Mouse (Mus musculus) limb, embryonic 10.5 days (tissue): Measurements from ENCODE around the gene Yap1. TPM values are rescaled to one million over a fixed set of nuclear protein-coding genes. Genes with fewer than 3 reads are reported as not detected.

Experiments used
- DNase-seq: peaks from one replicate; pipeline ENCODE4 v3.0.0-alpha.2; 2017; ENCODE audit warnings: low spot score
- H3K27ac ChIP-seq: fragments of 300-500 bp; sonication (generic); 2 replicates; pipeline ENCODE4 v1.5.1; 2016; ENCODE audit warnings: mild to moderate bottlenecking
- H3K27me3 ChIP-seq: fragments of 300-500 bp; sonication (generic); 2 replicates; pipeline ENCODE4 v1.6.1; 2016; ENCODE audit warnings: low read depth, mild to moderate bottlenecking; ENCODE audit not compliant: poor library complexity, severe bottlenecking
- H3K36me3 ChIP-seq: fragments of 300-500 bp; sonication (generic); 2 replicates; pipeline ENCODE4 v1.6.1; 2016; ENCODE audit warnings: mild to moderate bottlenecking, moderate library complexity
- H3K4me1 ChIP-seq: fragments of 300-500 bp; sonication (generic); 2 replicates; pipeline ENCODE4 v1.6.1; 2016
- H3K4me3 ChIP-seq: fragments of 300-500 bp; sonication (generic); 2 replicates; pipeline ENCODE4 v1.5.1; 2016; ENCODE audit warnings: mild to moderate bottlenecking, moderate library complexity
- H3K9me3 ChIP-seq: fragments of 300-500 bp; sonication (generic); replicated peaks from 2 replicates; pipeline ENCODE4 v1.6.1; 2016; ENCODE audit warnings: mild to moderate bottlenecking
- WGBS: fragments of 180-500 bp; shearing (Covaris S2); methylation state at CpG from one replicate; pipeline ENCODE4 v1.1.7; 2016; 5-methylcytosine and 5-hydroxymethylcytosine counted together
- polyA plus RNA-seq: library from polyadenylated mRNA; unstranded; fragments of >200 nt; fragmentation: Nextera tagmentation; extraction: Ambion mirVana; gene quantifications from 2 replicates; pipeline ENCODE4 v1.2.1, GENCODE M21; 2016

The Yap1 gene
- polyA plus RNA-seq, 1 experiment from 2014 or later: 55.6 TPM

DNA sequence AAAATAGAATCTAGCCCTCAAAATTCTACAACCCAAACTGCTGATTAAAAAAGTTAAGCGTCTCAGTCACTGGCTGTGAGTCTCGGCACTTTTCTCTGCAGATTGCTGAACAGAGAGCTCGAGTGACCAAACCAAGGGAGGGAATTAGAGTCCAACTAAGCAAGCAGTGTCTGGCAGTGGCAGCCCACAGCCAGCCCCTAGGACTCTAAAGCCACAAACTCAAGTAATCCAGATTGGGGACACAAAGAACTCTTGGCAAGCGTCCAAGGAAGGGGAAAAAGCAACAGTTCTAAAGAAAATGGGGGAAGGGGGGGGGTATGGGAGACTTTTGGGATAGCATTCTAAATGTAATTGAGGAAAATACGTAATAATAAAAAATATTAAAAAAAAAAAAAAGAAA, 10.1 kb downstream of the Yap1 start:
- Histone ChIP-seq H3K27ac (no peak overlapping the region), H3K36me3 (peaks cover 95% of the 10 kb centered on the region), H3K4me1 (no peaks in the 10 kb centered on the region), H3K27me3 (no peaks in the 10 kb centered on the region), H3K9me3 (no peaks in the 10 kb centered on the region), H3K4me3 (no peak overlapping the region)
- DNase-seq: no peak
- 97% methylated on average over 5 of the region's 5 CpGs for whole genome bisulfite sequencing

DNA sequence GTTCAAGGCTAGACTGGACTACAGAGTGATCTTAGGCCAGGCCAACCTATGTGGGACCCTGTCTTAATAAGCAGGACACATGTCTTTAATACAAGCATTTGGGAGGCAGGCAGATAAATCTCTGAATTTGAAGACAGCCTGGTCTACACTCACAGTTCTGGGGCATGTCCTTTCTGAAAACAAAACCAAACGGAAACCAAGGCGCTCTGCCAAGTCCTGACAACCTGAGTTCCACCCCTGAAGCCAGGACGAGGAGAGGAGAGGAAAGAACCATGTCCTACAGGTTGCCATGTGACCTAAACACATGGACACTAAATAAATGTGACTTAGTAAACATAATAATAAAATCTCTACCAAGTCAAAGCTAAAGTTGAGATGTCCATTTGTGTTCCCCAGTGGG, 11.7 kb downstream of the Yap1 start:
- no peak overlapping the region for H3K4me3 ChIP-seq
- H3K27me3 ChIP-seq: no peaks in the 10 kb centered on the region
- H3K4me1 ChIP-seq: no peaks in the 10 kb centered on the region
- no peaks in the 10 kb centered on the region for H3K9me3 ChIP-seq
- no peak for DNase-seq
- H3K27ac ChIP-seq: no peak overlapping the region
- 88% methylated on average over 3 of the region's 3 CpGs for WGBS
- peaks cover 93% of the 10 kb centered on the region for H3K36me3 ChIP-seq

DNA sequence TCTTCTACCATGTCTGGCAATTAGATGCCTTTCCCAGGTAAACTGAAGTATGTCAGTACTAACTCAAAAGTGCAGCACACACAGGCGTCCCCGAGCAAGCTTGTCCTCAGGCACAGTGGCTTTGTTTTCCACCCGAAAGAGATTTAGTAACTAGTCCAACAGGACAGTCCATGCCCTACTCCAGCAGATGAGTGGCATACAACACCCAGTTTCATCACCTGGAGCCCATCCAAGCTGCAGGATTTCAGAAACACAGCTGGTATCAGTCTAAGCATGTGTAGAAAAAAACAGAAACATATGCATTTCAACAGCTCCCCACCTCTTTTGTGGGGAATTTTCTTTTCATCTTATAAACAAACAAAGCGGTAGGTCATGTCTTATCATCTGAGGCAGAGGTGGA, 13.5 kb downstream of the Yap1 start:
- Histone ChIP-seq H3K4me3 (no peak overlapping the region), H3K27me3 (no peaks in the 10 kb centered on the region), H3K4me1 (no peaks in the 10 kb centered on the region), H3K27ac (no peak overlapping the region), H3K36me3 (peaks cover 92% of the 10 kb centered on the region), H3K9me3 (no peaks in the 10 kb centered on the region)
- no peak for DNase-seq
- 90% methylated on average over 4 of the region's 4 CpGs for WGBS

DNA sequence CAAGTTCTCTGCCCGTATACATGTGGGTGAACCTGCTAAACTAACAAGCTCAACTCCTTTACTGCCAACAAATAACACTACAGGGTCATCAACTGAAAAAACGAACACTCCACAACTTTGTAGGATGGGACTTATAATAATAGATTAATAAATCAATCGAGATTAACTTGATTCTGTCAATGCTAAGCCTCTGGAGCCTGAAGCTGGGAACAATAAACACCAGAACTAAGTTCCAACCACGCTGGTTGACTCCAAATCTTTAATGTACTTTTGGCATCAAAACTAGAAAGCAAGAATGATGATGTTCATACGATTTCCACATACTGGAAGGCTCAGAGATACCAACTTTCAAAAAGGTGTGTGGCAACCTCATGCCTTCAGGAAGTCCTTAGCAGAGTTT, 17.3 kb downstream of the Yap1 start:
- H3K27me3 ChIP-seq: no peaks in the 10 kb centered on the region
- no peak for DNase-seq
- no peak overlapping the region for H3K4me3 ChIP-seq
- 91% methylated on average over 5 of the region's 5 CpGs for WGBS
- H3K9me3 ChIP-seq: no peaks in the 10 kb centered on the region
- peaks cover 8% of the 10 kb centered on the region; the same call in 1 of the 2 replicates for H3K4me1 ChIP-seq
- H3K27ac ChIP-seq: no peak overlapping the region
- H3K36me3 ChIP-seq: peaks cover 76% of the 10 kb centered on the region

DNA sequence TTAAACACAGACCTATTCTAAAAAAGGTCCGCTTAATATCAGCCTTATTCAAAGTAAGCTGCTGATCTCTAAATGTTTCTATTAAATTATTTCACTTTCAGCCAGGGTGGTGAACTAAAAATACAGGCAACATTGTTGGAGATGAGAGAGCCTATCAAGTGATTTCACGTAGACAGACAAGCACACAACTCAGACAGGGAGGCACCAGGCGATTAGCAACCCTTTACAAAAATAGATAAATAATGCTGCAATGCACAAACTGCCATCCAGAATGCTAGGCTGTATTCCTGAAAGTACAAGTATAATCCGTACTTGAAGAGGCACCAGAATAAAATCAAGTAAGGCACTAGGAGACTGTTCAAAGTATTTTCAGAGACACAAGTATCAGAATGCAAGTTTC, 20.1 kb downstream of the Yap1 start:
- H3K4me1 ChIP-seq: peaks cover 8% of the 10 kb centered on the region; the same call in 1 of the 2 replicates
- H3K4me3 ChIP-seq: no peak overlapping the region
- no peak for DNase-seq
- peaks cover 77% of the 10 kb centered on the region for H3K36me3 ChIP-seq
- WGBS: 85% methylated on average over 4 of the region's 4 CpGs
- H3K9me3 ChIP-seq: no peaks in the 10 kb centered on the region
- no peaks in the 10 kb centered on the region for H3K27me3 ChIP-seq
- H3K27ac ChIP-seq: no peak overlapping the region

DNA sequence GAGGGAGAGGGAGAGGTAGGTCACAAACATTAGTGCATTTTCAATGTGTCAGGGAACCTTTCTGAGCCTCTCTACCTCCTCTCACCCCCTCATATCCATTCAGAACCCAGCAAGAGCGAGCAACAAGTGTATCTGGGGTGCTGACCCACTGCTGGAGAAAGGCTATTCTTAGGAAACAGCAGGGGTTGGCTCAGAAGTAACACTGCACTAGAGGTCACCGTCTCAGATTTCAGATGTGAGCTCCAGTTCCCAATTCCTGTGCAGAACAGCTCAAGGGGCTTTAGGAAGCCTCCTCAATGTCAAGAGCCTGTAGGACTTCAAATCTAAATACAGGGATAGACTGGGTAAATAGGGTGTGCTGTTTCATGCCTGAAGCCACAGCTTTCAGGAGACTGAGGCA, 20.7 kb downstream of the Yap1 start:
- peaks cover 8% of the 10 kb centered on the region; the same call in 1 of the 2 replicates for H3K4me1 ChIP-seq
- no peak overlapping the region for H3K27ac ChIP-seq
- no peaks in the 10 kb centered on the region for H3K27me3 ChIP-seq
- WGBS: 53% methylated on average over 2 of the region's 2 CpGs
- H3K4me3 ChIP-seq: no peak overlapping the region
- no peak for DNase-seq
- H3K36me3 ChIP-seq: peaks cover 77% of the 10 kb centered on the region
- H3K9me3 ChIP-seq: no peaks in the 10 kb centered on the region

DNA sequence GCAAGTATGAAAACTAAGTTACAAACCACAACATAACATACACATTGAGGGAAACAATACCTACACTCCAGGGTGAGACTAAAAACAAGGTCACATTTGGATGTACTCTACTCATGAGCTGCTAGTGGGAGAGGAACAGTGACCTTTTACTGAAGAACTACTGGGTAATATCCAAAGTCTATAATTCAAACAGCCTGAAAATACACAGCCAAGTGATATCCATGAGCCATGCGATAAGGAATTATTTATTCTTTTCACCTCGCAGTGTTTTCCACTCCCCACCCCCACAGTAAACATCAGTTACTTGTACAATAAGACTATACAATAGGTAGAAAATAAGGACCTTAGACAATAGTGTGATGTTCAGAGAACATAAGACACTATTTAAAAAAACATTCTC, 24.2 kb downstream of the Yap1 start:
- Histone ChIP-seq H3K4me3 (no peak overlapping the region), H3K4me1 (peaks cover 8% of the 10 kb centered on the region; the same call in 1 of the 2 replicates), H3K27ac (no peak overlapping the region), H3K27me3 (no peaks in the 10 kb centered on the region), H3K36me3 (peaks cover 83% of the 10 kb centered on the region), H3K9me3 (no peaks in the 10 kb centered on the region)
- no peak for DNase-seq
- WGBS: 96% methylated on average over 2 of the region's 2 CpGs

DNA sequence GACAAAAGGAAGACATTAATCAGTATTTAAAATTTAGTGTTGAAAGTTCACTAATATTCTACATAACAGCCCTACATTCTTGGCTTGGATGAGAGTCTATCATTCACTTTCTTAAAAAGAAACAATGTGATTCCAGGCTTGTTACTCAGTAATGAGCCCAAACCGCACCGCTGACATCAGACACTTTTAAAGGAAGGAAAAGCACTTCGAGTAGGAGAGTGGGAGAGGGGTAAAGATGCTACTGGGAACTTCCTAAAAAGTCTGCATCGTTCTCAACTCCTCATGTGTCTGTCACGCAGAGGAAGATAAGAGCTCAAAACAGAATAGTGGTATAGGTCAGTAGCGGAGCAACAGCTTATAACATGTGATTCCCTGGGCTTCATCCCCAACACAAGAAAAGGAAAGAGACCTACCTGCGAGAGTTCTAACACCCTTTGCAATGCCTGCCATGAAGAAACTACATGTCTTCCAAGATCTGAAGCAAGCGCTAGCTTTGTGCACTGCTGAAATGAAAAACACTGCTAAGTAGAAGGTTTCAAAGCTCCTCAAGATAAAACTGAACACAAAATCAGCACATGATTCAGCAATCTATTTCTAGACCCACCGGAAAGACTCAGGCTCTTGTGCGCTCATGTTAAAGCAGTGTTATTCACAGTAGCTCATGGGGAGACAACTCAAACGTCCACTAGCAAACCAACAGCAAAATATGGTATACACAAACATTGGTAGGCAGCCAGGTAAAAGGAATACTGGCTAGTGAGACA, 25.1 kb downstream of the Yap1 start:
- H3K27me3 ChIP-seq: no peaks in the 10 kb centered on the region
- peaks cover 91% of the 10 kb centered on the region for H3K36me3 ChIP-seq
- peaks cover 5% of the 10 kb centered on the region; the same call in 1 of the 2 replicates for H3K4me1 ChIP-seq
- 91% methylated on average over 11 of the region's 11 CpGs for WGBS
- no peak overlapping the region for H3K4me3 ChIP-seq
- no peak for DNase-seq
- no peak overlapping the region for H3K27ac ChIP-seq
- H3K9me3 ChIP-seq: no peaks in the 10 kb centered on the region

DNA sequence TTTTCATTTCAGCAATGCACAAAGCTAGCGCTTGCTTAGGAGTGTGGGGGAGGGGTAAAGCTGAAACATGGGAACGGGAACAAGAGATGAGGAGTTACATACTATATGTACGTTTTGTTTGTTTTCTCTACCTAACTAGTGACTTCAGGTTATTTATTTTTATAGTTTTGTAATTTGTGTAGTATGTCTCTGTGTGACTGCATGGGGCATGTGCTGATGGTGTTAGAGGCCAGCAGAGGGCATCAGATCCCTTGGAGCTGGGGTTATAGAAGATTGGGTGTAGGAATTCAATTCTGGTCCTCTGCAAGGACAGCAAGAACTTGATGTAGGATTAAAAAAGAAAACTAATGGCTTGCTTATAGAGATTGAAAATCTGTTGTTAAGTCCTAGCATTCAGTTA, 25.9 kb downstream of the Yap1 start:
- no peak overlapping the region for H3K4me3 ChIP-seq
- peaks cover 96% of the 10 kb centered on the region for H3K36me3 ChIP-seq
- DNase-seq: no peak
- H3K27me3 ChIP-seq: no peaks in the 10 kb centered on the region
- no peaks in the 10 kb centered on the region for H3K9me3 ChIP-seq
- peaks cover under 1% of the 10 kb centered on the region; the same call in 1 of the 2 replicates for H3K4me1 ChIP-seq
- H3K27ac ChIP-seq: no peak overlapping the region
- WGBS: 92% methylated on average over 3 of the region's 3 CpGs

DNA sequence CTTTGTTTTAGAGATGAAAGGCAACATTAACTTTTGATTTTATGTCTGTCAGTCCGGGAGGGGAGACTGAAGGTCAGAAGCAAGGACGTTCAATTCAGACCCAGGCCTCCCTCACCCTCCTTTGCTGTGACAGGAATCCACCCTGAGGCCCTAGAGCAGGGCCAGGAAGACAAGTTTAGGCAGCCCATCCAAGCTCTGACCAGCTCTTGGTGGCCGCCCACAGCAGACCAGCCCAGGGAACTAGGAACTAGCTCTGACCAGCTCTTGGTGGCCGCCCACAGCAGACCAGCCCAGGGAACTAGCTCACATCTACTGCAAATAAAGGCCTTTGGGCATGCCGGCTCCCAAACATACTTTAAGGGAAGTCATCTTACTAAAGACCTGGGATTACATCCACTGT, 26.8 kb downstream of the Yap1 start:
- H3K27ac ChIP-seq: no peak overlapping the region
- 84% methylated on average over 5 of the region's 5 CpGs for WGBS
- no peaks in the 10 kb centered on the region for H3K4me1 ChIP-seq
- H3K36me3 ChIP-seq: peaks cover 98% of the 10 kb centered on the region
- no peak overlapping the region for H3K4me3 ChIP-seq
- no peaks in the 10 kb centered on the region for H3K9me3 ChIP-seq
- no peak for DNase-seq
- H3K27me3 ChIP-seq: no peaks in the 10 kb centered on the region

DNA sequence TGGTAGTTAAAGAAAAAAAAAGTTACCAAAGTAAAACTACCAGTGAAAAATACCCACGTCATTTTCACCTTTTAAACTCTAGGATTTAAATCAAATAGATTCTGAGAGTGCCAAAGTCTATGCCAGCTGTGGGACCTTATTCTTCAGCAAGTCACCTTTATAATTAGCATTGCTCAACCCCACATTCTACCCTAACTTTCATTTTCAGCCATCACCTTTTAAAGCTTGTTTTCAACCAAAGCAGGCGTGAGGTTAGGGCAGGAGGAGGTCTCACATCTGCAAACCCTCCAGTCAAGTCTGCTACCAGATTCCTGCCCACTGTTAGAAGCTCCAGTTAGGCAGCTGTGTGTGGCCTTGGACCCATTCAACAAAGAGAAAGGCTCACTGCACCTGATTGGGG, 32.4 kb downstream of the Yap1 start:
- Histone ChIP-seq H3K4me3 (no peak overlapping the region), H3K4me1 (peaks cover 11% of the 10 kb centered on the region; the same call in 1 of the 2 replicates), H3K36me3 (peaks cover 81% of the 10 kb centered on the region), H3K9me3 (no peaks in the 10 kb centered on the region), H3K27ac (no peak overlapping the region), H3K27me3 (no peaks in the 10 kb centered on the region)
- no peak for DNase-seq
- WGBS: 67% methylated on average over 2 of the region's 2 CpGs

DNA sequence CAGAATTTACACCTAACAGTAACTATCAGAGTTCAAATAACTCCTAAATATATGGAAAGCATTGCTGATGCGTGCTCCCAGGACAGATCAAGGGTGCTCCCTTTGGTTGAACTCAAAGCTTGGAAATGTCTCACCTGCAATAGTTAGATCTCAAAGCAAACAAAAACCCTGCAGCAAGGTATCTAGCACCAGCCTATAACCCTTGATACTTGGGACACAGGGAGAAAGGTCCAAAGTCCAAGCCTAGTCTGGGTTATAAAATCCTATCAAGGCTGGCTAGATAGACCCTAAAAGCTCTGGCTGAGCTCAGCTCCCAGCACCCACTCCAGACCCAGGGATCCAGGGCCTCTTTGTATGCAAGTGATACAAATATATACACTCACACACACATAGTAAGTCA, 36.4 kb downstream of the Yap1 start:
- no peak overlapping the region for H3K4me3 ChIP-seq
- no peak overlapping the region for H3K27ac ChIP-seq
- no peak for DNase-seq
- no peaks in the 10 kb centered on the region for H3K27me3 ChIP-seq
- WGBS: 94% methylated on average over 1 of the region's 1 CpGs
- peaks cover 72% of the 10 kb centered on the region for H3K36me3 ChIP-seq
- H3K9me3 ChIP-seq: no peaks in the 10 kb centered on the region
- peaks cover 19% of the 10 kb centered on the region for H3K4me1 ChIP-seq

DNA sequence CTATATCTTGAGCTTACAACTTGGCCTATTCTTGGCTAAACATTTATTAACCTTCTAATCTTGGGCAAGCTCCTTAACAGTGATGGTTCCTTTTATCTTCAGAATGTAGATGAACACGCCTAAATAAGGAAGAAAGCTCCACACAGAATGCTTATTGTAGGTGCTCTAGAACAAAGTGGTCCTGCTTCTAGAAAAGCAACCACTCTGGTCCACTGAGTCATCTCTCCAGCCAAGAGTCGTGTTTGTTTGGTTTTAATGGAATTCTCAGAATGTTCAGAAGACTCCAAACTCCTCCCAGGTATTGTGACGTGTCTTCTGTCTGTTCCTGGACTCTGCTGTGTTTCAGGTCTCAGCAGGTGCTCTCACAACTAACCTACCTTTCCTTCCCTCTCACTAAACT, 38.8 kb downstream of the Yap1 start:
- Histone ChIP-seq H3K36me3 (peaks cover 59% of the 10 kb centered on the region), H3K27me3 (no peaks in the 10 kb centered on the region), H3K9me3 (no peaks in the 10 kb centered on the region), H3K4me3 (no peak overlapping the region), H3K4me1 (peaks cover 38% of the 10 kb centered on the region), H3K27ac (no peak overlapping the region)
- DNase-seq: no peak
- 88% methylated on average over 3 of the region's 3 CpGs for WGBS

DNA sequence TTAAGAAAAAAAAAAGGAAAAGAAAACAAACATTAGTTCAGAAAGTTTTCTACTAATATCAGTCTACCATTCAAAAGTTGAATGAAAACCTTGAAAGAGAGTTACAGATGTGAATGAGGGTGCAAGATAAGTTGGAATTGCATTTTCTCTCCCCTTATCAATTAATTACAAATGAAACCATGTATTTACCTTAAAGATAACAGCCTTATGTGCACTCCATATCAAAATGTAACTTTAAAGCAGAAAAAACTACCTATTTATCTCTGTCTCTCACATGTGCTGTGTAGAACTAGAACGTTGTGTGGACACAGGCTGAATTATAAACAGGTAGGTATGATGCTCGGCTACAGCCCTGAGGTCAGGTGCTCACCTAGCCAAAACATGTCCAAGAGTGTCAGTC, 40.5 kb downstream of the Yap1 start:
- Histone ChIP-seq H3K4me1 (peaks cover 48% of the 10 kb centered on the region), H3K36me3 (peaks cover 59% of the 10 kb centered on the region)
- no peak for DNase-seq

More for the DNA sequence above, 40.5 kb downstream of the Yap1 start:
- 91% methylated on average over 2 of the region's 2 CpGs for WGBS
- Histone ChIP-seq H3K27ac (no peak overlapping the region), H3K9me3 (no peaks in the 10 kb centered on the region), H3K4me3 (no peak overlapping the region), H3K27me3 (no peaks in the 10 kb centered on the region)
